Mouse (Mus musculus) liver, adult 2 months (tissue): Measurements from ENCODE around the gene Asb16.

Experiments
- CTCF ChIP-seq: fragments of 200-500 bp; IDR thresholded peaks from 2 replicates; pipeline ENCODE4 v1.5.1; 2011; ENCODE audit warnings: low read depth, low read length, control low read depth
- POLR2A ChIP-seq: fragments of 200-500 bp; IDR thresholded peaks from 2 replicates; pipeline ENCODE4 v1.6.1; 2011; ENCODE audit warnings: low read length, control low read depth; ENCODE audit not compliant: insufficient read depth; ENCODE audit errors: extremely low read depth

GRCm38 (mm10) chr11:102315690-102316571, 47.4 kb downstream of the Asb16 start:
- TF ChIP-seq CTCF (no peak), POLR2A (no peak)
